Mouse (Mus musculus) 3T3-L1 (cell line): ENCODE measurements around the gene C530008M17Rik.

ENCODE experiments used
- DNase-seq: peaks from one replicate; pipeline ENCODE4 v3.0.0-alpha.2; 2015; ENCODE audit warnings: low read depth, low spot score

Gene C530008M17Rik

GRCm38 (mm10) chr5:76665421-76665820, 9.1 kb downstream of the C530008M17Rik start:
- no peak for DNase-seq

- no peak for DNase-seq
These were observed 9.9 kb downstream of the C530008M17Rik start for GRCm38 (mm10) chr5:76666026-76666756.

GRCm38 (mm10) chr5:76668118-76668517, 11.8 kb downstream of the C530008M17Rik start:
- DNase-seq: no peak

GRCm38 (mm10) chr5:76668547-76668946, 12.2 kb downstream of the C530008M17Rik start:
- DNase-seq: no peak

GRCm38 (mm10) chr5:76670183-76670582, 13.9 kb downstream of the C530008M17Rik start:
- no peak for DNase-seq

- no peak for DNase-seq
These were observed 17.8 kb downstream of the C530008M17Rik start for GRCm38 (mm10) chr5:76674022-76674653.

GRCm38 (mm10) chr5:76675369-76675768, 19.1 kb downstream of the C530008M17Rik start:
- no peak for DNase-seq

GRCm38 (mm10) chr5:76680959-76681358, 24.6 kb downstream of the C530008M17Rik start:
- no peak for DNase-seq

GRCm38 (mm10) chr5:76681895-76682656, 25.8 kb downstream of the C530008M17Rik start:
- DNase-seq: no peak

GRCm38 (mm10) chr5:76683455-76683854, 27.1 kb downstream of the C530008M17Rik start:
- no peak for DNase-seq

- no peak for DNase-seq
These were observed 28.6 kb downstream of the C530008M17Rik start for GRCm38 (mm10) chr5:76684658-76685605.

- no peak for DNase-seq
These were observed 31.8 kb downstream of the C530008M17Rik start for GRCm38 (mm10) chr5:76687961-76688600.

- DNase-seq: no peak
These were observed 32.3 kb downstream of the C530008M17Rik start for GRCm38 (mm10) chr5:76688643-76689042.

GRCm38 (mm10) chr5:76690177-76690593, 33.9 kb downstream of the C530008M17Rik start:
- no peak for DNase-seq

GRCm38 (mm10) chr5:76691251-76691650, 34.9 kb downstream of the C530008M17Rik start:
- no peak for DNase-seq

- DNase-seq: no peak
These were observed 35.6 kb downstream of the C530008M17Rik start for GRCm38 (mm10) chr5:76691706-76692424.

GRCm38 (mm10) chr5:76697536-76697935, 41.2 kb downstream of the C530008M17Rik start:
- DNase-seq: no peak

GRCm38 (mm10) chr5:76698187-76698586, 41.9 kb downstream of the C530008M17Rik start:
- DNase-seq: no peak

- DNase-seq: no peak
These were observed 45.0 kb downstream of the C530008M17Rik start for GRCm38 (mm10) chr5:76701127-76701853.
